Mouse (Mus musculus) embryonic stem cell, embryonic (primary cell): ENCODE measurements around the gene Sar1a.

ENCODE experiments used
- CTCF ChIA-PET, 4 experiments: fragments of 300-600 bp in 2 of 4; fragments of 350-600 bp in 2 of 4; sonication (Branson Sonifier 250); formaldehyde crosslinking; loops; one replicate each; lab custom pipeline; 2022; ENCODE audit warnings: inconsistent platforms in 2 of 4; lab: Charles Lee
- POLR2A ChIA-PET, 4 experiments: fragments of 300-600 bp in 2 of 4; fragments of 350-600 bp in 2 of 4; sonication (Branson Sonifier 250); formaldehyde crosslinking; loops; one replicate each; lab custom pipeline; 2022; ENCODE audit warnings: antibody characterized with exemption in 4 of 4, inconsistent platforms in 1 of 4; lab: Charles Lee

Gene Sar1a

DNA sequence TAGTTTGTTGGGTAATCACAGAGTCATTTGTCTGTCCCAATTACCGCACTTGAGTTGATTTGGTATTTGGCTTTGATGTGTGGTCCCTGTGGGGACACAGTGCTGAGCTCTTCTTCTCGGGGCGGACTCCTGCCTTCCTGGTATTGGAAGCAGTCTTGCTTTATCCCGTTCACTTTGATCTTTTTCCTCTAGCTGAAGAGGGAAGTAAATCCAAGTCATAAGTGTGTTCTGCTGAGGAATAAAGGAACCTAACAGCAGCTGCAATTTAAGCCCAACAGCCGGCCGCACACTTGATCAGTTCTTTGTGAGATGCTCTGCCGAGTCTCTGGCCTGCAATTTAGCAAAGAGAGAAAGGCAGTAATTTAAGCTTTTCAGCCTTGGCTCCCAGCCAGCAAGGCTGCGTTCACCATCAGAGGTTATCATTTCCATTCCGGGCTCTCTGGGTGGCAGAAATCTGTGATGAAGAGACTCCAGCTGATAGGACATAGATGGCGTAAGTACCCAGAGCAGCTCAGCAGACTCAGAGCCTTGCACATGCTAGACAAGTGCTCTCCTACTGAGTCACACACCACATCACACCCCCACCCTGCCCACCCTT, 17.6 kb upstream of the Sar1a start:
- ChIA-PET POLR2A (interaction anchor here in 2 of 4 experiments (0.9 to 4.7 kb wide), 9 partner anchors 8 to 21 kb away, joined by 3 to 19 read pairs (median 7); partner anchors contain the start of genes Sar1a (in 2 of the 2) and Ppa1 (in 1 of the 2)), CTCF (interaction anchor here in 3 of 4 experiments (0.7 to 0.8 kb wide), 3 partner anchors 43 to 62 kb away, joined by 3 to 19 read pairs (median 5); no protein-coding TSS in a partner anchor)

GRCm38 (mm10) chr10:61665111-61665510, 15.0 kb upstream of the Sar1a start:
- ChIA-PET POLR2A (interaction anchor here in 2 of 4 experiments (0.5 to 1.4 kb wide), 3 partner anchors 8 to 235 kb away, joined by 3 to 4 read pairs (median 4); partner anchors contain the start of gene Sar1a (in 1 of the 2)), CTCF (no interaction called here)

DNA sequence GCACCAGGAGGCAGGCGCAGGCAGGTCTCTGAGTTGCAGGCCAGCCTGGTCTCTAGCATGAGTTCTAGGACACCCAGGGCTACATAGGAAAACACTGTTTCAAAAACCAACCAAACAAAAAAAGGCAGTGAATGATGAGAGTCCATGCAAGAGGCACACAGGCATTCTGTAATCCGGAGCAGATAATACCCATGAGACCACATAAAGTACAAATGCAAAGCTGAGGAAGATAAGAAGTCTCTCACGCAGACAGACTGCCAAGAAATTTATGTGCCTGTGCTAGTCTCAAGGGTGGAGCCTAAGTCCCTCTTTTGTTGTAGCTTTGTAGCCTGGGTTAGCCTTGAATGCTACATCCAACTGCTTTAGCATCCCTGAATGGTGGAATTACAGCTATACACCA, 14.4 kb upstream of the Sar1a start:
- ChIA-PET POLR2A (interaction anchor here in 3 of 4 experiments (0.6 to 1.4 kb wide), 6 partner anchors 11 to 102 kb away, joined by 3 to 4 read pairs (median 4); partner anchors contain the start of gene Sar1a (in 2 of the 3)), CTCF (interaction anchor here in 1 of 4 experiments (0.8 kb wide), 1 partner anchor 14 kb away, joined by 3 read pairs; no protein-coding TSS in a partner anchor)

GRCm38 (mm10) chr10:61669289-61669688, 10.8 kb upstream of the Sar1a start:
- CTCF ChIA-PET, result interaction anchor here (0.6 to 1.3 kb wide), 9 partner anchors 10 to 680 kb away, joined by 3 to 5 read pairs (median 3); partner anchors contain the start of gene Sar1a (in 2 of the 4)
- POLR2A ChIA-PET, result interaction anchor here (0.6 to 4.5 kb wide), 21 partner anchors 8 to 460 kb away, joined by 3 to 29 read pairs (median 4); partner anchors contain the start of genes Sar1a (in 3 of the 4), Ppa1 (in 2 of the 4), Aifm2 (in 1 of the 4) and Lrrc20 (in 1 of the 4)

DNA sequence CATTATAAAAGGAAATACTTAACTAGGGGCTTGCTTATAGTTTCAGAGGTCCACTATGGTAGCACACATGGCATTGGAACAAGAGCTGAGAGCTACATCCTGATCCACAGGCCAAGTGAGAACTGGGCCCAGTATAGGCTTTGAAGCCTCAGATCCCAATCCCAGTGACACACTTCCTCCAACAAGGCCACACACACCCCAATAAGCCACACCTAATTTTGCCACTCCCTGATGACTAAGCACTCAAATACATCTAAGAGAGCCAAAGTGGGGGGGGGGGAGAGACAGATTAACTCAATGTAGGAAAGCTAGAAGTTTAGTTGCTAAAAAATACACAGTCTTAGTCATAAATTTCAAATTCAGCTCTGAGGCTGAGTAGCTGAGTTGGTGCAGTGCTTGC, 10.2 kb upstream of the Sar1a start:
- ChIA-PET POLR2A (interaction anchor here in 3 of 4 experiments (0.6 to 4.5 kb wide), 22 partner anchors 9 to 875 kb away, joined by 3 to 29 read pairs (median 4); partner anchors contain the start of genes Sar1a (in 3 of the 3), Aifm2 (in 1 of the 3), Lrrc20 (in 1 of the 3) and Ppa1 (in 1 of the 3)), CTCF (interaction anchor here (0.6 to 1.2 kb wide), 10 partner anchors 10 to 680 kb away, joined by 3 to 5 read pairs (median 3); partner anchors contain the start of gene Sar1a (in 2 of the 4))

GRCm38 (mm10) chr10:61670758-61671157, 9.3 kb upstream of the Sar1a start:
- CTCF ChIA-PET, result interaction anchor here in 1 of 4 experiments (1.2 kb wide), 1 partner anchor 47 kb away, joined by 3 read pairs; no protein-coding TSS in a partner anchor
- POLR2A ChIA-PET, result interaction anchor here in 3 of 4 experiments (1.0 to 4.5 kb wide), 8 partner anchors 9 to 19 kb away, joined by 3 to 29 read pairs (median 8); partner anchors contain the start of gene Sar1a (in 3 of the 3)

GRCm38 (mm10) chr10:61675935-61676334, 4.2 kb upstream of the Sar1a start:
- CTCF ChIA-PET, result interaction anchor here in 1 of 4 experiments (0.6 kb wide), 1 partner anchor 199 kb away, joined by 4 read pairs; no protein-coding TSS in a partner anchor

DNA sequence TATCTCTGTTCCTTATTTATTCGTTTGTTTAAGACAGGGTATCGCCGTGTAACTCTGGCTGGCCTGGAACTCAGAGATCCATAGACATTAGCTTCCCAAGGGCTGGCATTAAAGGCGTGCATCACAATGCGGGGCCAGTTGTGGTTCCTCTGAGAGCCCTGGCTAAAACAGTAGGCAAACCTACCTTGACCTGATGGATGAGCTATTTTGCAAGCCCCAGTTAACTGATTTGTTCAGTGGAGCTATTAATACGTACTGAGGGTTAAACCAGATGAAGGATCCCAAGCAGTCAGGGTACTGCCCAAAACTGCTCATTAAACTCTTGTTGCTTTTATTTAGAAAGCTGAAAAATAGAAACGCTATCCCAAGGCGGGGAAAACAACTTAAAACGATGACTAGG, 554 bp upstream of the Sar1a start:
- CTCF ChIA-PET, result interaction anchor here (0.5 to 1.4 kb wide), 9 partner anchors 9 to 504 kb away, joined by 3 to 4 read pairs (median 3); partner anchors contain the start of gene Tysnd1 (in 1 of the 4)
- POLR2A ChIA-PET, result interaction anchor here in 3 of 4 experiments (0.6 to 2.7 kb wide), 43 partner anchors 8 to 404 kb away, joined by 3 to 22 read pairs (median 4); partner anchors contain the start of genes Eif4ebp2 (in 2 of the 3), Lrrc20 (in 2 of the 3), Ppa1 (in 2 of the 3) and Aifm2 (in 1 of the 3)

More at GRCm38 (mm10) chr10:61675935-61676334, 4.2 kb upstream of the Sar1a start:
- POLR2A ChIA-PET, result interaction anchor here in 2 of 4 experiments (0.6 to 2.1 kb wide), 8 partner anchors 10 to 223 kb away, joined by 3 to 8 read pairs (median 3); partner anchors contain the start of gene Ppa1 (in 1 of the 2)

GRCm38 (mm10) chr10:61689405-61689804, 9.3 kb downstream of the Sar1a start:
- CTCF ChIA-PET, result no interaction called here
- POLR2A ChIA-PET, result interaction anchor here in 2 of 4 experiments (1.0 to 2.4 kb wide), 5 partner anchors 9 to 19 kb away, joined by 3 to 7 read pairs (median 4); partner anchors contain the start of gene Sar1a (in 2 of the 2)

GRCm38 (mm10) chr10:61693563-61693962, 13.5 kb downstream of the Sar1a start:
- POLR2A ChIA-PET, result interaction anchor here in 1 of 4 experiments (1.8 kb wide), 1 partner anchor 14 kb away, joined by 4 read pairs; the partner anchor contains the start of gene Sar1a

GRCm38 (mm10) chr10:61694870-61695670, 15.0 kb downstream of the Sar1a start, which contains the start of gene Tysnd1:
TSS of gene Tysnd1 (plus strand) at chr10:61695514.
- POLR2A ChIA-PET, result interaction anchor here in 3 of 4 experiments (0.6 to 2.5 kb wide), 4 partner anchors 12 to 278 kb away, joined by 3 to 10 read pairs (median 4); partner anchors contain the start of genes Aifm2 (in 1 of the 3), Nodal (in 1 of the 3) and Sar1a (in 1 of the 3)
- CTCF ChIA-PET, result interaction anchor here in 2 of 4 experiments (0.6 to 0.7 kb wide), 2 partner anchors 15 to 145 kb away, joined by 3 read pairs; partner anchors contain the start of gene Sar1a (in 1 of the 2)

More at GRCm38 (mm10) chr10:61693563-61693962, 13.5 kb downstream of the Sar1a start:
- CTCF ChIA-PET, result interaction anchor here in 1 of 4 experiments (0.5 kb wide), 1 partner anchor 274 kb away, joined by 3 read pairs; no protein-coding TSS in a partner anchor

- ChIA-PET POLR2A (interaction anchor here in 2 of 4 experiments (0.6 to 2.5 kb wide), 4 partner anchors 13 to 278 kb away, joined by 3 to 10 read pairs (median 4); partner anchors contain the start of genes Aifm2 (in 1 of the 2), Nodal (in 1 of the 2) and Sar1a (in 1 of the 2)), CTCF (no interaction called here)
Measured at GRCm38 (mm10) chr10:61695703-61696559, 15.8 kb downstream of the Sar1a start.

DNA sequence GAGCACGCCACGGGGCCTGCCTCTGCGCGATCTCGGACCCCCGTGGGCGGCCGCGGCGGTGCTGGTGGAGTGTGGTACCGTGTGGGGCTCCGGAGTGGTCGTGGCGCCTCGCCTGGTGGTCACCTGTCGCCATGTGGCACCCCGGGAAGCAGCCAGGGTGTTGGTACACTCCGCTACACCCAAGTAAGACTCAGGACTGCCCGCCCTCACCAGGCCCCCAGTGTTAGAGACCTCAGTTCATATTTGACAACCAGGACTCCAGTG, 16.4 kb downstream of the Sar1a start:
- ChIA-PET POLR2A (interaction anchor here in 2 of 4 experiments (1.1 to 2.5 kb wide), 3 partner anchors 16 to 19 kb away, joined by 5 to 10 read pairs (median 8); partner anchors contain the start of genes Aifm2 (in 2 of the 2) and Sar1a (in 1 of the 2)), CTCF (no interaction called here)

GRCm38 (mm10) chr10:61697028-61697427, 16.9 kb downstream of the Sar1a start:
- ChIA-PET POLR2A (interaction anchor here in 1 of 4 experiments (0.9 to 2.0 kb wide), 2 partner anchors 14 to 18 kb away, joined by 3 to 8 read pairs; partner anchors contain the start of gene Aifm2), CTCF (interaction anchor here in 1 of 4 experiments (1.2 kb wide), 1 partner anchor 221 kb away, joined by 3 read pairs; the partner anchor contains the start of gene Lrrc20)

- CTCF ChIA-PET, result no interaction called here
- POLR2A ChIA-PET, result interaction anchor here in 1 of 4 experiments (0.7 to 3.5 kb wide), 2 partner anchors 10 to 391 kb away, joined by 3 to 14 read pairs; partner anchors contain the start of gene Aifm2
Measured at GRCm38 (mm10) chr10:61704663-61705062, 24.6 kb downstream of the Sar1a start.
